Mouse (Mus musculus) liver, postnatal 0 days (tissue): ENCODE measurements at regions not wholly inside any gene's neighbourhood (a gene's known extent, or its start where the extent isn't known, plus 50 kb on each side); places are given as distances from the start of the nearest gene placed in this dataset.

ENCODE experiments used
- ATAC-seq: fragments of 200-750 bp; cut with Nextera tagmentation; 2 replicates; pipeline ENCODE4 v1.8.0; 2017; ENCODE audit warnings: mild to moderate bottlenecking, moderate library complexity
- DNase-seq: peaks from one replicate; pipeline ENCODE4 v3.0.0-alpha.2; 2016
- H3K27ac ChIP-seq: fragments of 300-500 bp; sonication (generic); 2 replicates; pipeline ENCODE4 v1.5.1; 2014; ENCODE audit warnings: antibody characterized with exemption, moderate library complexity, mild to moderate bottlenecking, low read depth
- H3K27me3 ChIP-seq: fragments of 300-500 bp; sonication (generic); 2 replicates; pipeline ENCODE4 v1.6.1; 2014; ENCODE audit warnings: low read length, control low read depth, mixed read lengths; ENCODE audit not compliant: insufficient read depth
- H3K36me3 ChIP-seq: fragments of 300-500 bp; sonication (generic); replicated peaks from 2 replicates; pipeline ENCODE4 v1.6.1; 2014; ENCODE audit warnings: mild to moderate bottlenecking, control low read depth, low read length, moderate library complexity, mixed read lengths; ENCODE audit not compliant: insufficient read depth
- H3K4me1 ChIP-seq: fragments of 300-500 bp; sonication (generic); 2 replicates; pipeline ENCODE4 v1.6.1; 2014; ENCODE audit warnings: antibody characterized with exemption, mild to moderate bottlenecking, control low read depth; ENCODE audit not compliant: insufficient read depth
- H3K4me2 ChIP-seq: fragments of 300-500 bp; sonication (generic); 2 replicates; pipeline ENCODE4 v1.6.1; 2014; ENCODE audit warnings: low read depth, mild to moderate bottlenecking, low read length, moderate library complexity, mixed read lengths
- H3K4me3 ChIP-seq: fragments of 300-500 bp; sonication (generic); 2 replicates; pipeline ENCODE4 v1.5.1; 2014; ENCODE audit warnings: low read depth, low read length
- H3K9ac ChIP-seq: fragments of 300-500 bp; sonication (generic); replicated peaks from 2 replicates; pipeline ENCODE4 v1.6.1; 2014; ENCODE audit warnings: mild to moderate bottlenecking, moderate library complexity
- H3K9me3 ChIP-seq: fragments of 300-500 bp; sonication (generic); 2 replicates; pipeline ENCODE4 v1.6.1; 2016; ENCODE audit warnings: mild to moderate bottlenecking, control low read depth, low read length, mixed read lengths
- CTCF ChIP-seq: sonication (generic); IDR thresholded peaks from 2 replicates; pipeline ENCODE4 v1.5.1; 2016; ENCODE audit warnings: antibody characterized with exemption, low read depth
- EP300 ChIP-seq: IDR thresholded peaks from 2 replicates; pipeline ENCODE4 v1.6.1; 2016; ENCODE audit warnings: antibody characterized with exemption, low read depth, mild to moderate bottlenecking
- WGBS: fragments of 180-500 bp; shearing (Covaris S2); extraction: QIAGEN DNeasy Blood & Tissue Kit; methylation state at CpG from one replicate; pipeline ENCODE4 v1.1.7; 2014; ENCODE audit not compliant: insufficient replicate concordance; 5-methylcytosine and 5-hydroxymethylcytosine counted together

GRCm38 (mm10) chr12:28380203-28380602, 172.0 kb downstream of the Dcdc2c start:
- Histone ChIP-seq H3K4me3 (no peak overlapping the region), H3K4me1 (no peaks in the 10 kb centered on the region), H3K9ac (no peak overlapping the region), H3K36me3 (no peaks in the 10 kb centered on the region), H3K4me2 (no peak overlapping the region), H3K27ac (no peak overlapping the region), H3K9me3 (no peaks in the 10 kb centered on the region), H3K27me3 (no peaks in the 10 kb centered on the region)
- 74% methylated on average over 3 of the region's 3 CpGs for WGBS
- DNase-seq (no peak), ATAC-seq (no peak)
- no peak for TF ChIP-seq CTCF
- no peak for TF ChIP-seq EP300

DNA sequence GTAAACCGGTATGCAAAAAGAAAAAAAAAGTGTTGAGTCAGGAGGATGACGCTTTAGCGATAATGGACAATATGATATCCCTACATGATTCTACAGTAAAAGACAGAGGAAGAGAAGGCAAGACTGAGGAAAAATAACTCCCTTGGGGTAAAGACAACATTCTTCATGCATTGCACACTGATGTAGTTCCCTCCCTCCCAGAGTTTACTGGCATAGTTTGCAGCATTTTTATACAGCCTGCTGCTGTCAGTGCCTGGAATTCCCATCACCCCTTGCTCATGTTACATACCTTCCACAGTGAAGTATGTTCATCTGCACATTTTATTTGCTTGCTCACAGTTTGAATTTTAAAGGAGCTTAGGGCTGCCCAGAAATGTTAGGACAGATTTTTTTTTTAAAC, 174.2 kb downstream of the Dcdc2c start:
- Histone ChIP-seq H3K36me3 (no peaks in the 10 kb centered on the region), H3K4me1 (no peaks in the 10 kb centered on the region), H3K4me2 (no peak overlapping the region), H3K27me3 (no peaks in the 10 kb centered on the region), H3K4me3 (no peak overlapping the region), H3K9ac (no peak overlapping the region), H3K9me3 (no peaks in the 10 kb centered on the region), H3K27ac (no peak overlapping the region)
- DNase-seq (no peak), ATAC-seq (no peak)
- TF ChIP-seq EP300 (no peak), CTCF (no peak)
- WGBS, result 80% methylated on average over 3 of the region's 3 CpGs

DNA sequence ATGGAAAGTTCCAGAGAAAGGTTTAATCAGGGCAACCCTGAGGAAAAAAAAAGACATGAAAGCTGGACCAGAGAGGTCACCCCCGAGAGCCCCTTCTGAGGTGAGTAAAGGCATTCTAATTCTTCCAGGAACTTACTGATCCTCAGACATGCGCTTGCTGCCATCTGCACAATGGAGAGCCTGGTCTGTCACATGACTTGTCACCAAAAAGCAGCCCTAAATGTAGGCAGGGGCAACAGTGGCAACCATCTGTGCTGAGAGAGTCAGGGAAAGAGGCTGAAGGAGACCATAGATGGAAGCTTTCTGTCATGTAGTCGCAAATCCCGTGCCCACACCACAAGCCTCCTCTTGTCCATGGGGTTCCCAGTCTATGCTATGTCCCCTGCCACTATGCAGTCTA, 174.8 kb downstream of the Dcdc2c start:
- no peaks in the 10 kb centered on the region for H3K36me3 ChIP-seq
- H3K9me3 ChIP-seq, result no peaks in the 10 kb centered on the region
- no peak for TF ChIP-seq CTCF
- no peak for TF ChIP-seq EP300
- no peak overlapping the region for H3K9ac ChIP-seq
- no peak overlapping the region for H3K27ac ChIP-seq
- WGBS, result 72% methylated on average over 4 of the region's 4 CpGs
- no peak for ATAC-seq
- DNase-seq, result no peak
- no peak overlapping the region for H3K4me2 ChIP-seq
- H3K4me1 ChIP-seq, result no peaks in the 10 kb centered on the region
- no peak overlapping the region for H3K4me3 ChIP-seq
- no peaks in the 10 kb centered on the region for H3K27me3 ChIP-seq

- no peaks in the 10 kb centered on the region for H3K36me3 ChIP-seq
- H3K9ac ChIP-seq, result no peak overlapping the region
- no peak overlapping the region for H3K4me3 ChIP-seq
- WGBS, result 59% methylated on average over 4 of the region's 4 CpGs
- DNase-seq, result no peak
- H3K4me1 ChIP-seq, result no peaks in the 10 kb centered on the region
- no peak for ATAC-seq
- no peak for TF ChIP-seq CTCF
- no peak for TF ChIP-seq EP300
- H3K27ac ChIP-seq, result no peak overlapping the region
- H3K4me2 ChIP-seq, result no peak overlapping the region
- H3K27me3 ChIP-seq, result no peaks in the 10 kb centered on the region
- H3K9me3 ChIP-seq, result no peaks in the 10 kb centered on the region
Measured at GRCm38 (mm10) chr12:28376770-28377169, 175.4 kb downstream of the Dcdc2c start.

GRCm38 (mm10) chr12:28365304-28365703, 186.9 kb downstream of the Dcdc2c start:
- 58% methylated on average over 2 of the region's 2 CpGs for WGBS
- Histone ChIP-seq H3K27me3 (no peaks in the 10 kb centered on the region), H3K9me3 (no peaks in the 10 kb centered on the region), H3K4me2 (no peak overlapping the region), H3K4me3 (no peak overlapping the region), H3K9ac (no peak overlapping the region), H3K4me1 (no peaks in the 10 kb centered on the region), H3K36me3 (no peaks in the 10 kb centered on the region), H3K27ac (no peak overlapping the region)
- TF ChIP-seq CTCF, result no peak
- ATAC-seq (no peak), DNase-seq (no peak)

DNA sequence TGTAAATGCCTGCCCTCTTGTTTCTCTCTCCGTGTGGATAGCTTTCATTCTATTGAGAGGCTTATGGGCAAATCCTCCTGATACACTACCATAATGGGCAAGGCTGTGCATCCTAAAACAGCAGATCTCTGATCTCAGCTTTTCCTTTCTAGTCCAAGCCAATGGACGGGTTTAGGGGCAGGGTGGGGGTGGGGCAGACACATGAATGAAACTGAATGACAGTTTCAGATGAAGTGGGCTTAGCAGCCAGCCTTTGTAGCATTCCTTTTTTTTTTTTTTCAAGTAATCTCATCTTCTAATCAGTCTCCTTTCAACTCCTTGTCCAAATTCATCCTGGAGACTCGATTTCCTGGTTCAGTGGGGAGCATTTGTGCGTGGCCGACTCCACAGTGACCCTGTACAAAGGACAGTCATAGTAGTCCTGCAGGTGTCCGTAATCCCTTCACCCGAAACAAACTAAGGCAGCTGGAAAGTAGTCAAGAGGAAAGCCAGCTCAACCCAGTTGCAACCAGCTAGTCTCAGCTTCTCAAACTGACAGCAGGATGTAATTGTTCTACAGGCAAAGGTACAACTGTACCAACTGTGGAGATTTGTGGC, 193.4 kb downstream of the Dcdc2c start:
- Histone ChIP-seq H3K4me3 (no peak overlapping the region), H3K4me2 (no peak overlapping the region), H3K9ac (no peak overlapping the region), H3K36me3 (no peaks in the 10 kb centered on the region), H3K27ac (no peak overlapping the region), H3K27me3 (no peaks in the 10 kb centered on the region), H3K9me3 (no peaks in the 10 kb centered on the region), H3K4me1 (no peaks in the 10 kb centered on the region)
- TF ChIP-seq CTCF (no peak), EP300 (no peak)
- no peak for ATAC-seq
- 61% methylated on average over 7 of the region's 7 CpGs for WGBS
- DNase-seq, result no peak

GRCm38 (mm10) chr12:28357764-28358163, 194.4 kb downstream of the Dcdc2c start:
- no peak overlapping the region for H3K9ac ChIP-seq

More at GRCm38 (mm10) chr12:28357764-28358163, 194.4 kb downstream of the Dcdc2c start:
- H3K4me3 ChIP-seq, result no peak overlapping the region
- H3K27ac ChIP-seq, result no peak overlapping the region
- no peaks in the 10 kb centered on the region for H3K4me1 ChIP-seq
- ATAC-seq (no peak), DNase-seq (no peak)
- no peaks in the 10 kb centered on the region for H3K9me3 ChIP-seq
- H3K36me3 ChIP-seq, result no peaks in the 10 kb centered on the region
- no peaks in the 10 kb centered on the region for H3K27me3 ChIP-seq
- 78% methylated on average over 10 of the region's 10 CpGs for WGBS
- TF ChIP-seq CTCF, result no peak
- no peak for TF ChIP-seq EP300
- H3K4me2 ChIP-seq, result no peak overlapping the region
